Mouse (Mus musculus): Measurements from ENCODE around the gene Ehmt1. TPM values are rescaled to one million over a fixed set of nuclear protein-coding genes. Genes with fewer than 3 reads are reported as not detected.

Gene Ehmt1
- polyA plus RNA-seq, 1 experiment from 2014 or later: 53.6 TPM

DNA sequence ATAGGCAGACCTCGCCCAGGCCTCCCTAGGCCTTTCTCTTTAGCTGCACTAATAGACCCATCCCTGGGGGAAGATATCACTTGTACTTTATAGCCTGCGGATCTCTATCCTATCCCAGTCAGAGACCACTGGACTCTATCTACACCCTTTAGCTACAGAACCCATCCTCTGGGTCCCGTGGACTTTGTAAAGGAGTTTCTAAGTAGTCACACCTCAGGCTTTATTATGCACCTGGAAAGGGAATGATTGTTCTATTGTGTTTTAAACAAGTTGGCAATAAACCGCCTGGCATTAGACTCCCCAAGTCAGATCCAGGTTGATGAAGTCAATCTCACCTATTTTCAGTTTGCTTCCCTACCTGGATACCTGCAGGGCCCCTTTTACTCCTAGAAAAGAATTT is 7.2 kb downstream of the Ehmt1 start:
- no peak for DNase-seq (ENCODE audit: low spot score)

DNA sequence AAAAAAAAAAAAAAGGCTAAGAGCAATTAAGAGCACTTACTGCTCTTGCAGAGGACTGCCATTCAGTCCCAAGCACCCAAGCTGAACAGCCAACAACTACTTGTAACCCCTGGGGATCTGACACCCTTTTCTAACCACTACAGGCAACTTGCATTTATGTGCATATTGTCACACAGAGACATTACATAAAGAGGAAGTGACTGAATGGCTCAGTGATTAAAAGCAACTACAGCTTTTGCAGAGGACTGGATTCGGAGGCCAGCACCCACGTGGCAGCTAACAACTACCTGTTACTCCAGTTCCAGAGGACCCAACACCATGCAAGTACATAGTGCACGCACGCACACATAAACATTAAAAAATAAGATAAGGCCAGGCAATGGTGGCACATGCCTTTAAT is 8.9 kb downstream of the Ehmt1 start:
- DNase-seq (ENCODE audit: low spot score): no peak

DNA sequence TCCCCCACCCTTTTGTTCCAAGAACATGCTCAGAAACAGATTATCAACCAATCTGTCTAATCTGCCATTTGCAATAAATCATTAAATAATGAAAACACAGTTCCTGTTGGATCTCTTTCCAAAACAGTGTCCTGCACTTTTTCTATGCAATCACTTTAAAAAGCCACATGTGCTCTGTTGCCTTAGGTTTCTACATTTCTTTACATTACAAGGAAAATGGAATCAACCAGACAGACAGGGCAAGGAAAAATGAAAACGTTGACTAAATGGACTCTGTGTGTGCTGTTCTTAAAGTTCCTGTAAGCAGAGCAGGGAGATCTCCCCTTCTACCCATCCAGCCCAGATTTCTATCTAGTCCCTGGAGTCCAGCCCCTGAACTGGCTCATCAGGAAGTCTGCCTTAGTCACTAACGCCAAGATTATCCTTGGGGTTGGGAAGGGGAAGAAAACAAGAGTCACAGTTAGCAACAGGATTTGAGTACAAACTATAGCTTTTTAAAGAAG is 13.7 kb downstream of the Ehmt1 start:
- DNase-seq (ENCODE audit: low spot score): no peak

DNA sequence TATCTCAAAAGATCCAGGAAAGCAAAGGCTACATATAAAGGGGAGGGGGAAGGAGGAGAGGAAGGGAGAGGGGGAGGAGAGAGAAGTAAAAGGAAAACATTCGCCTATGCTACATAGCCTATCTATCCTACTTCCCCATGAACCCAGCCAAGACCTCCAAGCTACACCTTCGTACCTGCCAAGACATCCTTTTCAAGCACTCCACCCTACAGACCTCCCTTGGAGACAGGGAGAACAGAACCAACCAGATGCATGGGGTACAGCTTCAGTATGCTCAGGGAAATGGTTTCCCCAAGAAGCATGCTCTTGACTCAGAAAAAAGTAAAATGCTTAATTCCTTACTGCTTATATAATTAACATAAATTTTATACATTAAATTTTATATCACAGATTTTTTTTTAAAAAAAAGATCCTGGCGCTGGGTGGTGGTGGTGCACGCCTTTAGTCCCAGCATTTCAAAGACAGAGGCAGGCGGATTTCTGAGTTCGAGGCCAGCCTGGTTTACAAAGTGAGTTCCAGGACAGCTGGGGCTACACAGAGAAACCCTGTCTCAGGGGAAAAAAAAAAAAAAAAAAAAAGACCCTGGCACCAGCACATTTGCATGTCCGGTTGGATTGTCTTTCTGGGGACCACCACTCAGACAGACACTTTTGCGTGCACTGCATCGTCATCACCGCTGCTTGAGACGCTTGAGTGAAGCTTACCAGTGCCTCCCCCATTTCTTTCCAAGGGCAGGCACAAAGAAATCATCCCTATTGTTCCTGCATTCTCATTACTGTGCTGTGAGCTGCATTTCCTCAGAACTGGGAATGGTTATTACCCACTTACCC is 14.4 kb downstream of the Ehmt1 start:
- DNase-seq (ENCODE audit: low spot score): no peak

DNA sequence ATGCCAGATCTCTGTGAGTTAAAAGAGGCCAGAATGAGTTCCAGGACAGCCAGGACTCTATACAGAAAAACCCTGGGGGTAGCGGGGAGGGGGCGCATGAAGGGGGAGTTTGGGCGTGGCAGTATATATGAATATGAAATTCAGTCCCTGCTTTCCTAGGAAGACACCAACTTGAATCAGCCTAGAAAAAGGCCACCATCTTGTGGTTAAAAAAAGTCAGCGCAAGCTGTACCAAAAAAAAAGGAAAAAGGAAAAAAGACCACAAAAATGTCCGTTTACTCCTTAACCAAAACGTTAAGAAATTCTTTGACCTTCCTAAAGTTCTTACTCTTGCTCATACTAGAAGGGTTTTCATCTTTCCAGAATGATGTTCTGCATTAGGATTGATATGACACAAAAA is 16.4 kb downstream of the Ehmt1 start:
- DNase-seq (ENCODE audit: low spot score): no peak

DNA sequence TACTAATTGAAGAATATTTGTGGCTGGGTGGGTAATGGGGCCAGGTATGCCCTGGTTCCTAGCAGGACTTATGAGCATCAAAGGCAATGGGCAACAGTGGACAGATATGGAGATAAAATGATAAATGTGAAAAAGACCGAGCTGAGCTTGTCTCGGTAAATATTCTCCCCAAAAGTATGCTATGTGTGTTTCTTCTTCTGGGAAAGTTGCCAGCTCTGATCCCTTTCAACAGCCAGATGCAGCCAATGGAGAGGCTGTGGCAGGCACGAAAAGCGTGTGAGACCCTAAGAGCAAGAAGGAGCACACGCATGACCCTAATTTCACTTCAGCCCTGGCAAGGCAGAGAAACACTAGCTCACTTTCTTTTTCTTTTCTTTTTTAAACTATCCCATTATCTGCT is 18.4 kb downstream of the Ehmt1 start:
- no peak for DNase-seq (ENCODE audit: low spot score)

DNA sequence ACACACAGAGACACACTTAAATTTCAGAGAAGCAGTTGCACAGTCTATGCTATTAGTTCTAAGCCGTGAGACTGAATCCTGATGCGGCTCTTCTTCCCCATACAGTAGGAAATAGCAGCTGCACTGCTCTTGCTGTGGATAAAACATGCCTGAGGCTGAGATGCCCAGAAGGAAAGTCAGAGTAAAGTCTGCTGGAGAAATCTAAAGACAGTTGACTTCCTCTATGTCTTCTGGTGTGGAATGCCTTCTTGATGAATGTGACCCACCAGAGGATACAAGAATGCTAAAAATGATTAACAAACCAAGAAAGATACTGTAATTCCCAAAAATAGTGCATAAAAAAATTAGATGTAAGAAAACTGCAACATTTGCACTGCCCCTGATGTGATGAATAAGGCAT is 20.1 kb downstream of the Ehmt1 start:
- DNase-seq (ENCODE audit: low spot score): no peak

DNA sequence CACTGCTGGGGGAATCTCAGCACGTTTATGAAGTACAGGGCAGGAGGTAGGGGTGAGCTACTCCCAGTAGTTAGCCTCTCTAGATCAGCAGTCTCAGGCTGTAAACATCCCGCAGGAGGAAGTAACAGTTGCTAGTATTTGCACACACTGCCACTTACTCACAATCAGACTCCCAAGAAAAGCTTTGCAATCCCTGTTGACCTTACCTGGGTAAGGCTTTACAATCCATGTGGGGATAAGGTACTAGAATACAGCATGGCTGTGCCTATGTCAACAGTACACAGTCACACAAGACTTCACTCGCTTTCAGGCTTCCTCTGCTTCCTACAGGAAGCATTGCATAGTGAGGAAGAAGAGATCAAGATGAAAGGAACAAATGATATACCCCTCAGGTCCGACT is 22.7 kb downstream of the Ehmt1 start:
- no peak for DNase-seq (ENCODE audit: low spot score)

DNA sequence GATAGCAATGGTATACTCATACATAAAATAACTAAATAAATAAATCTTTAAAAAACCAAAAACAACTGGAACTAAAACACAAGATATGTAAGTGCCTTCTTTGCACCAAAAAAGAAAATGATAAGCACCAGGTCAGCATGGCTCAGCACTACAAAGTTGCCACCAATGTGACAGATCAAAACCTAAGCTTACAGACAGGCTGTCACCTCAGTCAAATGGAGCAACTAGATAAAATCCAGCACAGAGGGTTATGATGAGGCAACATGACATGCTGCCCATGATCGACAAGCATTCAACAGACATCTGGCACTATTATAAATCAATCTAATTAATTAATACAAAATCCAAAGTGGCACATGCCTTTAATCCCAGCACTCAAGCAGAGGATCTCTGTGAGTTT is 25.2 kb downstream of the Ehmt1 start:
- DNase-seq (ENCODE audit: low spot score): no peak

DNA sequence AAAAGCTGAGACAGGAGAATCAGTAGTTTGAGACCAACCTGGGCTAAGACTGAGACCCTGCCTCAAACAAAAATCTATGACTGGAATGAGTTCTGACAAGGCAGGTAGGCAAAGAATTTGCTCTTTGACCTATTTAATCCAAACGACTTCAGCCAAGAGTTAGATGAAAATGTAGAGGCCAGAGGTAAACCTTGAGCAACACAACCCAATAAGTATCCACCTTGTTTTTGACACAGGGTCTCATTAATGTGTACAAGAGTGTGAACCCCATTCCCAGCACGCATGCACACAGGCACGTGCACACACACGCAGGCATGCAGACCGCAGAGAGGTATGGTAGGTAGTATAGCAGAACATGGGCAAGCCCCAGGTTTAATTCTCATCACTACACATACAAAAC is 27.1 kb downstream of the Ehmt1 start:
- no peak for DNase-seq (ENCODE audit: low spot score)

DNA sequence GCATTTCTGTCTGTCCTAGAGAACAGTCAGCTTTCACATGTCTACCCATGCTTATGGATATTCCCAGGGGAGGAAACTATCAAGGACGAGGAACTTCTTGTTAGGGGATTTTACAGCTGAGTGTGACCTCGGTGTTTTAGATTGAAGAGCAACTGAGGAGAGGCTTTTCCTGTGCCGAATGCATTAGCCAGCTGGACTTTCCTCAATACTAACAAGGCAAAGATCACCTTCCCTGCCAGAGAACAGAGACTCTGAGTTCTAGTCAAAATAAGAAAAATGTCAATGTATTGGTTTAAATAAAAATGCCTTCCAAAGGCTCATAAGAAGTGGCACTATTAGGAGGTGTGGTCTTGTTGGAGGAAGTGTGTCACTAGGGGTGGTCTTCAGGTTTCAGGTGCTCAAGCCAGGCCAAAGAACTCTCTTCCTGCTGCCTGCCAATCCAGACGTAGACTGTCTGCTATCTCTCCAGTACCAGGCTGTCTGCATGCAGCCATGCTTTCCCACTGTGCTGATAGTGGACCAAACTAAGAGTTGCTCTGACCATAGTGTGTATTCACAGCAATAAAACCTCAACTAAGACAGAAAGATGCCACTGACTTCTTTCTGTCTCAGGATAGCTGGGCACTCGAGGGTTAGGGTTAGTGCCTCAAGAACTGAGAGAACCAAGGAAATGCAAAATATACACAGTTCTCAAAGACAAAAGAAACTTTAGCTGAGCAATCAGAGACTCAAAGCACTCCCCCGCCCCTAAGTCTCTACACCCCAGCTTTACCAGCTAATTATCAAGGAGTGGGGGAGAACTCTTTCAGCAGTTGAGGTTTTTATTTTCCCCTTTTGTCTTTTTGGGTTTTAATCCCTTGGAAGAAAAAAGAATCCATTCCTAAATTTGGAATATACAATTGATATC is 28.6 kb downstream of the Ehmt1 start:
- DNase-seq (ENCODE audit: low spot score): no peak

DNA sequence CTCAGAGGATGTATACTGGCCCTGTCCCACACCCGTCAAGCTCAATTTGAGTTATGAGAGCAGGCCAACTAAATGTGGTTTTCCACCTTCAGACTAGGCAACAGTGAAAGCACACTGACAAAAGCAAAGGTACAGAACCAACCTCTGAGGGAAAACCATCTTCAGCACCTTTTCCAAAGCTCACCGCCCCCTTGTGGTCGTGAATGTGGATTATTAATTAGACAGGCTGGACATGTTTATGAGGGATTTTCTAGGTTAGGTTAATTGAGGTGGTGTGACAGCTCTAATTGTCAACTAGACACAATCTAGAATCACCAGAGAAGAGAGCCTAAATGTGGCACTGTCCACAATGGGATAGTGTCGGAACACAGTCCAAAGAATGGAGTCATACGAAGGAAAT is 30.5 kb downstream of the Ehmt1 start:
- no peak for DNase-seq (ENCODE audit: low spot score)

DNA sequence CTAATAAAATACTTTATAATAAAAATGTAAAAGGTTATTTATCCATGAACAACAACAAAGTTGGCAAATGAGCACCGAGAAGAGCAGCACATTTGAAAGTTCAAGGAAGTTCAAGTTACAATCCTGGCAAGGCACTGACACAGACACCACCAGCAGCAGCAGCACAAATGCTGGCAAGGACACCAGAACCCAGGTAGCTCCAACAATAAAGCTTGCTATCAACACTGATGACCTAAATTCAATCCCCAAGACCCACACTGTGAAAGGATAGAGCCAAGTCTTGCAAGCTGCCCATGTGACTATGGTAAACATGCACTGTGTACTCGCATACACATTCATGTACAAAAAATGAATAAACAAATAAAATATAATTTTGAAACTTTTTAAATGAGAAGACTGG is 38.7 kb downstream of the Ehmt1 start:
- no peak for DNase-seq (ENCODE audit: low spot score)

DNA sequence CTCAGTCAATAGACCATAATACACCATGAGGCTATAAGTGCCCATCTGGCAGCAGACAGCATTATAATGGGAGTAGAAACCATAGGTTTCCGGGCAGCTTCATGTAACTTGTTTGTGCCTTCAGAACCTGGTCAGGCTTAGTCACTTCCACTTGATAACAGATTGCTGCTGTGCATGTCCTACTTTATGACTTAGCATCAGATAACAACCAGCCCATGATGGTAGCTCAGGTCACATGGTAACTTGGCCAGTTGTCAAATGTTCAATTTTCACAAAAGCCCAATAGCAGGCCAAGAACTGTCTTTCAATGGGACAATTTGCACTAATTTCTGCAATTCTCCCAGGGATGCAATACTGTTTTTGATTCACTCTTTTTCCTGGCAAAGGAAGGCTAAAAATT is 48.5 kb downstream of the Ehmt1 start:
- DNase-seq (ENCODE audit: low spot score): no peak

DNA sequence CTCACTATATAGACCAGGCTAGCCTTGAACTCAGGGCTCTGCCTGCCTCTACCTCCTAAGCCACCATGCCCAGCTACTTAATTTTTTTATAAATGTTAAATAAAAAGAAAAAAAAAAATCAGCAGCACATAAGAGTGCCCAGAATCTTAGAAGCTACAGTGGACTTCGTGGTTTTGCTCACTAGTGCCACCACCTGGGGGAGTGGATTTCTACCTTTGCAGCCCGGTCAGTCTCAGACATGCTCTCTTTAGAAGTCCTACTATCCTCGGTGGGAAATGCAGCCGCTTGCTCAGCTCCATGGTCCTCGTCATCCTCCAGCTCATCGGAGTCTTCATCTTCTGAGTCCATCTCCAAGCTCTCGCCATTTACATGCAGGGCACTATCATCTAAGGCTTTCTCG is 56.4 kb downstream of the Ehmt1 start:
- no peak for DNase-seq (ENCODE audit: low spot score)

DNA sequence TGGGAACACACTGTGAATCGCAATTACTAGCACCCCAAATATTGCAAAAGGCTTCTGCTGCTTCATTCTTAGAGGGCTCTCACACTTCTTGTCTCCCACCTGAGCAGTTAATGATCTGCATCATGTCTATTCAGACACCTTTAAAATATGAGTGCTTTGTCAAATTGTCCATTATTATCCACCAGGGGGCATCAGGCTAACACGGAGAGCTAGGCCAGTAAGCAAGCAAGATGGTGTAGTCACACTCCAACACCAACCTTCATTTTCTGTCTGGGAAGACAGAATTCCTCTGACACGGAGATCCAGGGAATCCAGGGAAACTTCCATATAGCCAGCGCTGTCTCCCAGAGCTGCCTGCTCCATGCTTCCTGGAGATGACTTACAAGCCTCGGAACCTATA is 67.0 kb downstream of the Ehmt1 start:
- peak; percentile 36 for DNase-seq (ENCODE audit: low spot score)

DNA sequence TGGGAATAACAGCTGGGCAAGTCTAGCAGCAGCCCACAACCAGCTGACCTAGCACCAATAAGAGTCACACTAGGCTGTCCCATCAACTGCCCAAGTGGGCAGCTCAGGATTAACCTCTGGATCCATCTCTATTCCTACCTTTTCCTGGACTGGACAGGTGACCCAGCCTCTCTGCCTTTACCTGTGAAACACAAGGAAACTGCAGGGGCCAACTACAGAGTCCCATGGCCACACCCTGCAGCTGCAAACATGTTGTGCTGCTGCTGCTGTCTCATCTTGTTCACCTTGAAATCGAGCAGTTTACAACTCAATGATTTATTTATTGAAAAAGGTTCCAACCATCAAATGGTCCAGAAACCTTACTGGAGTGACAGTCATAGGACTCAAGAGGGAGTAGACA is 72.9 kb downstream of the Ehmt1 start:
- no peak for DNase-seq (ENCODE audit: low spot score)

DNA sequence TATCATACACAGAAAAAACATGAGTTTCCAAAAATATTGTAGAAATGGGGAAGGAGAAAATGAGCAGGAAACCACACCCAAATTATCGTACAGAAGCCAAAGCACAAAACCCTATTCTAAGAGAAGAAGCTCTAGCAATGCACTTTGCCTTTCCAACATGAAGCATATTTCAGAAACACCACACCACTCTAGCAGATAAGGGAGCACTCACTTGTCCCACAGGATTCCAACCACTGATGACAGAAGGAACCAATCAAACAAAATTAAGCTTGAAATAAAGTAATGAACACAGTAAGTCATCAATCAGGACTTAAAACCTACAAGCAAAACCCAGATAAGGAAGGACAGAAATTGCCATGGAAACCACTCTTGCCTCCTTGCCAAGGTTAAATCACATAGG is 74.2 kb downstream of the Ehmt1 start:
- DNase-seq (ENCODE audit: low spot score): no peak

DNA sequence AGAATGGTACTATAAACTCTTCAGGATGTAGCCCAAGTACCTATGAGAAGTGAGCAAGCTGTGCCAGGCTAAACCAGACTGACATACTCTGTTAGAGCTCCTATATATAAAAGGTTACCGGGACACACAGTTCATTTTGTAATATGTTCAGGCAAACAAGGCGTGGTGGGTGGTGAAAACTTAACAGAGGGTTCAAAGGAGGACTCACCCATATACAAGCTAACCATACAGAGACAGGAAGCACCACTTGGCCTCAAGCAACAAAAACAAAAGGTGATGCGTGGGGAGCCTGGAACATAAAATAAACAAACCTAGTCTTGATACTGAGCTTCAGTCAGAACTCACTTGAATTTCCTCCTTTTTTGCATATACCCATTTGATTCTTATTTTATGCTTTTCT is 88.8 kb downstream of the Ehmt1 start:
- no peak for DNase-seq (ENCODE audit: low spot score)

DNA sequence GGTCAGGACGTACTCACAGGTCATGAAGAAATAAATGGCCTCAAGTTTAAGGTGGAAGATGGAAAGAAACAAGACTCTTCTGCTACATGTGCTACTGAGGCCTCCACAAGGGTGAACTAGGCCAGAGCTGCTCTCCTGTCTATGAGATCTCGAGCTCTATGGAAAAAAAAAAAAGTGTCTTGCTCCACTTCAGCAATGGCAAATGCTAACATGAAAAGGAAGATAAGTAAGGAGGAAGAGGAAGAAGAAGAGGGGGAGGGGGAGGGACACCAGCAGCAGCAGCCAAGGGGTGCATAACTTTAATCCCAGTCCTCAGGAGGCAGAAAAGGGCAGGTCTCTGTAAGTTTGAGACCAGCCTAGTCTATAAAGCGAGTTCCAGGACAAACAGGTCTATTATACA is 109.7 kb downstream of the Ehmt1 start:
- no peak for DNase-seq (ENCODE audit: low spot score)

DNA sequence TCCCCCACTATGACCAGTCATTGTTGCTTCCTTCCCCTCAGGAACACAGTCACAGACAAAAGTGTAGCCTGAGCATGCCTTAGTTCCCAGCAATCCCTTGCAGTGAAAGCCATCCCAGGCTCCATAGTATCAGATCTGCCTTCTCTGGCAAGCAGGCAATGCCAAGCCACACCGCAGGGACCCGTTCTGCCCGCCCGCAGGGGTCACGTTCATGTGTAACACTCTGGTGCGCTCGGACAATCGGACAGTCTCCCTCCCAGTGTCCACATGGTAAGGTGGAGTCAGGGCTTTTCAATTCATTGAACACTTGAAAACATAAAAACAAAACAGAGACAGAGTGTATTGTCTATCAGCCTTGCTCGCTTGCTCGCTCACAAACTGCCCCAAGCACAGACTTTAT is 111.7 kb downstream of the Ehmt1 start:
- DNase-seq (ENCODE audit: low spot score): no peak

DNA sequence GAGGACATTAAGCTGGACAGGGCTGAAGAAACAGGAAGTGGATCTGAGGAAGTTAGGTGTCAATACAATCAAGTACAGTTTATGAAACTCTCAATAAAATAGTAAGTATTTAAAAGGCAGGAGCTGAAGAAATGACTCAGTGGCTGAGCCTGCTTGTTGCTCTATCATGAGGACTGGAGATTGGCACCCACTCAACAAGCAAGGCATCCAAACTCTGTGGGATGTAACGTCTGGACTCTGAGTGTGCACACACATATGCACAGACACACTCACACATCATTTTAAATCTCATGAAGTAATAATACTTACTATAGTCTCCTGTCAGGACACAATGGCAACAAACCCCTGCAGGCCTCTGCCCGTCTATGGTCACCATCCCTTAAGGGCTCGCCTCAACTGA is 112.4 kb downstream of the Ehmt1 start:
- no peak for DNase-seq (ENCODE audit: low spot score)

DNA sequence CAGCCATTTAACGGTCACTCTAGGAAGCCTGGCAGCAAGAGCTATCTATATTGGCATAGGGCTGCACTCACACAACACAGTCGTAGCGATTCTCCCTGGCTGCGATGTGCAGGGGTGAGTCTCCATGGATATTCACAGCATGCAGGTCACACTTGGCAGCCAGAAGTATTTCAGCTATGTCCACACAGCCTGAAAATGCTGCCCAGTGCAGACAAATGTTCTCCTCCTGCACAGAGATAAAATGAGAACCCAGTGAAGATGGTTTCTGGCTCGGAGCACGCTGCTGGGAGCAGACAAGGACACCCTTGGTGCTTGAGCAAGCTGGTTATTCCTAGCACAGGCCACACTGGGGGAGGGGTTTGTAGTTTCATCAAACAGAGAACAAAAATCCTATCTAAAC is 113.3 kb downstream of the Ehmt1 start:
- no peak for DNase-seq (ENCODE audit: low spot score)
